Mouse (Mus musculus): ENCODE measurements at regions not wholly inside any gene's neighbourhood (a gene's known extent, or its start where the extent isn't known, plus 50 kb on each side); places are given as distances from the start of the nearest gene placed in this dataset.

- DNase-seq (ENCODE audit: low spot score in 2 of 2), result peak; percentile 40 to 62
Measured at GRCm38 (mm10) chr1:193702707-193703419, 332.8 kb upstream of the Camk1g start.

DNA sequence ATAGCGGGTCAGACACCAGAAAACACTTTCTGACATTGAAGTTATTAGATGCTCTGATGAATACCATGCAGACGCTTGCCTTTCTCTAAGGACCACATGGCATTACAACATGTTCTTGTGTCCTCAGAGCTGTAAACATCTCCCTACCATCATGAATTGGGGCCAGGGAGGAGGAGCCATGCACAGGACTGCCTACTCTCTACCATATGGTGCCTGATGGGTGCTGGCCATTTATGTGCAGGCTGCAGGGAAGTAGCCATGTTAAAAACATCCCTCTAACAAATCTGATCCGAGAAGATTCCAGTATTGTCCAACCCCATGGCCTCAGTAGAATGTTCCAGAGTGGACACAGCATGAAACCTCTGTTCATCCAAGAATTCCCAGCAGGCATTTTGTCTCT lies 330.1 kb upstream of the Camk1g start:
- no peak for DNase-seq (ENCODE audit: low spot score in 2 of 2)

DNA sequence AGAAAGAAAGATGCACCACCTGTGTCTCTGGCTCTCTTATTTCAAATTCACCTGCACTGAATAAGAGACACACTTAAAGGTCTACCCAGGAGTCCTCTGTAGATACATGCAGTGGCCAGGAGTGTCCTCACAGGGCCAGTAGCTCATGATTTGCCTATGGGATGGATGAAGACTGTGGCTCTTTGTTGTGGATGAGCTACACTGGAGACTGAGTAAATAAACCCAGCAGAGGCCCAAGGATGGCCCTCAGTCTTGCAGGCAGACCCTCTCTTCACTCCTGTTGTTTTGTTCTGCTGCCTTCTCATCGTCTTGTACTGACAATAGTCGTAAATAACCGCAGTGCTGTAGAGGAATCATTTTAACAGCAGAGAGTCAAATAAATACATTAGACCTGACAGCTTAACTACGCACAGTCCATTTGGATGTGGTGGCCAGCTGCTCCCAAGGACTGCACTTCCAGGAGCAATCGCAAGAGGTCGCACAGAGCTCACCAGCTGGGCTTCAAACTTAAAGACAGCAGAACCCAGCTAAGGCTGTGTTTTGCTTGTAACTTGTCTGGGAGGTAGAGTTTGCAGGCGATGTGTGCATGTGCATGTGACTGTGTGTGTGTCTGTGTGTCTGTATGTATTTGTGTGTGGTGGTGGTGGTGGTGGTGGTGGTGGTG lies 328.6 kb upstream of the Camk1g start:
- peak; percentile 72 to 74 for DNase-seq (ENCODE audit: low spot score in 2 of 2)

DNA sequence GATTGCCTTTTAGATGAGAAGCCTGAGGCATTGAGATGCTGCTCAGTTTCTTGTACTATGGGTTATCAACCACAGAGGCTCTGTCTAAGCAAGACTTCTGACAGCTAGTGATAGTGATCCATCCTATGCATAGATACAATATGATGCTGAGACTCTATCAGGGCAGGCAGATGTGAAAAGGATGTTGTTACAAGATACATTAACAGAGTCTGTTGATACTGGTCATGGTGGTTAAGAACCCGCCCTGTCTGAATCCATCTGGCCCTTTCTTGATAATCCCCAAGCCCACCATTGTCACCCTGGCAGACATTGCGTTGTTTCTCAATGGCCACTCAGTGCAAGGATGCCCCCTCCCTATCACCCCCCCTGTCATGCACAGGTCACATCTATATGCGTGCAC lies 327.8 kb upstream of the Camk1g start:
- no peak for DNase-seq (ENCODE audit: low spot score in 2 of 2)

- no peak for DNase-seq (ENCODE audit: low spot score in 2 of 2)
Measured at GRCm38 (mm10) chr1:193697001-193697400, 326.9 kb upstream of the Camk1g start.

- DNase-seq (ENCODE audit: low spot score in 2 of 2), result no peak
Measured at GRCm38 (mm10) chr1:193692991-193693390, 322.9 kb upstream of the Camk1g start.

GRCm38 (mm10) chr1:193689601-193690000 lies 319.5 kb upstream of the Camk1g start:
- no peak for DNase-seq (ENCODE audit: low spot score in 2 of 2)

DNA sequence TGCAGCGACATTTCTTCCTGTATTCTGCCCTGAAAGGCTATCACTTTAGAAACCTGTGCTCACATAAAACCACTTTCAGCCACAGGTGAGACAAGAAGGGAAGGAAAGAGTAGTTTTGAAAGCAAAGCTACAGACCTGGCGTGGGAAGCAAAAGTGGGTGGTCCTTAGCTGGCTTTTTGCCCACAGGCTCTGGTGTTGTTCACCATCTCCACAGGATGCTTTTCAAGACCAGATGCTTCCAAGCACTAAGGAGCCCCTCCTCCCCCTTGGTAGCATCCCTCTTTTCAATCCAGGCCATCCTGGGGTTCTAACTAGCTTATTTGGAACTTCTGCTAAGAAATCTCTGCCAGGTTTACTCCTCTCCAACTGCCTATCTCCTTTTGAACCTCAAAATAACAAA lies 312.8 kb upstream of the Camk1g start:
- DNase-seq (ENCODE audit: low spot score in 2 of 2), result no peak

DNA sequence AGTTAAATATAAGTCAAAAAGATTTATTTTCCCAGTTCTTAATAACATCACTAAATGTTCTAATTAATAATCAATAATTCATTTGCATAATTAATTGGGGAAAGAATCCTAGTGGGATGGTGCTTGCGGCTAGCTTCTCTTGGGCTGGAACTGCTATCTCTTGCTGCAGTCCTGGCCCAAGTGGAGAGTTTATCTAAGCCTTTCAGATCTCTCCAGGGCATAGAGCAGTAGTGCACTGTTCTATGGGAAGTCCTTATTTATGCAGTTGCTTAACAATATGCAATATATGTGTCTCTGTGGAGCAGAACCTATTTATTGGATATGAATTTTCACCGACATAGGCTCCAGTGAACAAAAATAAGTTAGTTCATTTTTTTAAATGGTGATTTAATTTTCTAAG lies 308.4 kb upstream of the Camk1g start:
- DNase-seq (ENCODE audit: low spot score in 2 of 2), result no peak

- peak; percentile 10 to 26 for DNase-seq (ENCODE audit: low spot score in 2 of 2)
Measured at GRCm38 (mm10) chr1:193673236-193673830, 303.2 kb upstream of the Camk1g start.

GRCm38 (mm10) chr1:193672681-193673080 lies 302.6 kb upstream of the Camk1g start:
- no peak for DNase-seq (ENCODE audit: low spot score in 2 of 2)

- no peak for DNase-seq (ENCODE audit: low spot score in 2 of 2)
Measured at GRCm38 (mm10) chr1:193671816-193672254, 301.7 kb upstream of the Camk1g start.

DNA sequence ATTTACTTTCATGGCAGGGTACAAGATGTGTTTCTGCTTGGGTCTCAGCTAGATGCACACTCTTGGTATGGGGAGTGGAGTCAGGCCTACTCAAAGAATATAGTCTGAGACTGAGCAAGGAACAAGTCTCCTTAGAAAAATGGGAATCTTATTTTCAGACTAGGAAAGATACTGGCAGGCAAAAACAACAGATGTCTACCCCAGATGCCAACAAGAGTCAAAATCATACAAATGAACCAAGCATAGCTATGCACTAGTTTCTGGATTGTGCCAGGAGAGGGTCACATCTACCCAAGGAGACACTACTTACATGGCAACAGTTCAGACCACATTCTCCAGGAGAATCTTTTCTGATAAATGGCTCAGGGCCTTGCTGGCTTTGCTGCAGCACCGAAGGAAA lies 300.9 kb upstream of the Camk1g start:
- DNase-seq (ENCODE audit: low spot score in 2 of 2), result no peak

- no peak for DNase-seq (ENCODE audit: low spot score in 2 of 2)
Measured at GRCm38 (mm10) chr1:193670008-193670407, 299.9 kb upstream of the Camk1g start.

- DNase-seq (ENCODE audit: low spot score in 2 of 2), result no peak
Measured at GRCm38 (mm10) chr1:193668841-193669240, 298.7 kb upstream of the Camk1g start.

DNA sequence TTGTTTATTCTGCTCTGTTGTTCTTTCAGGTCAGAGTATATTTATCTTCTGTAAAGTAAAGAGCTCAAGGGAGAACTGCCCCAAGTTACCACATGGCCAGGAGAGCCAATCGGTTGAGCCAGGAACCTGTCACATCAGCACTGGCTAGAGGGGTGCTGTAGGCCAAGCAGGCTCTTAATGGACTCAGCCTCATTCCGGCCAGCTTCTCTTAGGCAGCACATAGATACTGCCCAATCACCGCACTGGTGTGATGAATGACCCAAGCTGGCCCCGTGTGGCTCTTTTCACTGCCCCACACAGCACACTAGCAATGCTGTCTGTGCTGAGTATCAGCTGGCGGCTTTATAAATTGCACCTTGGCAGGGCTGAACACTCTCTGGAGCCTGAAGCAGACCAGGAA lies 295.8 kb upstream of the Camk1g start:
- DNase-seq (ENCODE audit: low spot score in 2 of 2), result no peak

- DNase-seq (ENCODE audit: low spot score in 2 of 2), result no peak
Measured at GRCm38 (mm10) chr1:193664569-193664968, 294.5 kb upstream of the Camk1g start.

DNA sequence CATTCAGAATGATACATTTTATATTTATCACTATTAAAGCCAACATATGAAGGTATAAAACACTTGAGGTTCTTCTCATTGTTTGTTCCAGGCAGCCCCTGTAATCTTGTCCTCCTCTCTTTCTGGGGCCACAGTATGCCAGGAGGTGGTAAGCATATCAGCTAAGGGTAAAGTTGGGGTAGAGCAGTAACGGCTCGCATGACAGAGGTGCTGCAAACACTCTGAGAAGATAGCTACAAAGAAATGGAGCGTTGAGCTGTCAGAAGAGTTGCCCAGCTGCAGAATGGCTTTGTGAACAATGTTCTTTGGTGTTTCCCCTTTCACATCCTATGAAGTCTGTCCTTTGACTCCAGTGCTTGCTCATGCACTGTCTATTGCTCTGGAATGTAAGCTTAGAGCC lies 293.5 kb upstream of the Camk1g start:
- DNase-seq (ENCODE audit: low spot score in 2 of 2), result no peak

DNA sequence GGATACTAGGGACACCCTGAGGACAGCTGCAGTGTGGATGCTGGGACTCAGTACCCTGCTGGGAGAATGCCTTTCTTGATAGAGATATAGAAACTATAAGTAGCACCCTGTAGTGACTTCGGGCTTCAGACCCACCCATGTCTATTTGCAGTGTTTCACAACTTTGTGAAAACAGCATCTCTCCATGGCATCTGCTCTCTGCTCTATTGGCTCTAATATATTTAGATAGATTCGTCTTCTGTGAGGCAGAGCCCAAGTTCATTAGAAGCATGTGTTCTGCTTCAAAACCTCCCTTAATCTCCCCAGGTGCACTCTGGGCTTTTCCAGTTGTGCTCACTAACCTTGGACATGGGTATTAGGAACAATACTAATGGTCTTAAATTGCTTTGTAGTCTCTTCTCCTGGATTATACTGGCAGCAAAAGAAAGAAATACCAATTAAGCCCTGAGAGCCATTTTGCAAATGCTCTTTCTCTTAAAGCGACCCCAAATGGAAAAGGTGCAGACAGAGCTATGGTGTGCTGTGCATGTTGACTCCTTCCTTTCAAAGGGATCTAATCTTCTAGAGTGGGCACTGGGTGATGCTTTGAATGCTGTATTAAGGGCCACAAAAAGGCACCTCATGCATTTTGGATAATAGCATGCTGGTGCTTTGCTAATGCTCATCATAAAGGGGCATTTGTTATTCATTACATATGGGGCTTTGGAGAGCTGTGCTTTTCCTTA lies 292.2 kb upstream of the Camk1g start:
- no peak for DNase-seq (ENCODE audit: low spot score in 2 of 2)

DNA sequence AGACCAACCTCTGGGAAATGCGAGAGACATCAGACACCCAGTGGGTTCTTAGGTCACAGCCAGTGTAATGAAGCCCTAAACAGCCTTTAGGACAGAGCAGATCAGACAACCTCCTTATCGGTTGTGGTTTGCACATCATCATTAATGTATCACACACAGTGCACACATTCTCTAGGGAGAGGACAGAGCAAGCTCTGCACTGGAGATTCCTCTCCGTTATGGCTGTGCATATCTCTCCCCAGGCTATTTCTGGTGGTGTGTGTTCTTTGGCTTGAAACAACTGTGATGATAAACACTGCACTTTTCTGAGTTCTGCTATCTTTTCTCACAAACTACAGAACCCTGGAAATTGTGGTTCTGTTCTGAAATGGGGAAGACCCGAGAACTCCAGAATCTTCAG lies 291.3 kb upstream of the Camk1g start:
- DNase-seq (ENCODE audit: low spot score in 2 of 2), result no peak

GRCm38 (mm10) chr1:193655076-193655677 lies 285.1 kb upstream of the Camk1g start:
- DNase-seq (ENCODE audit: low spot score in 2 of 2), result peak; percentile 20 to 25
